Mouse (Mus musculus) mammary gland, adult 2 months (tissue): ENCODE results near the gene Gm21904. TPM values are rescaled to one million over a fixed set of nuclear protein-coding genes. Genes with fewer than 3 reads are reported as not detected.

ENCODE experiments used
- polyA plus RNA-seq: library from polyadenylated mRNA; depleted of rRNA; stranded (reverse); fragments of >200 nt; gene quantifications from 2 replicates; pipeline ENCODE4 v1.2.3, GENCODE M21; 2012; ENCODE audit warnings: low replicate concordance; rRNA removed

Gene Gm21904
- not detected in 2 replicates for polyA plus RNA-seq

GRCm38 (mm10) chrY:17846166-17846565 is at the start of gene Gm21904:
Gene Gm21904 (minus strand): TSS chrY:17846266.

DNA sequence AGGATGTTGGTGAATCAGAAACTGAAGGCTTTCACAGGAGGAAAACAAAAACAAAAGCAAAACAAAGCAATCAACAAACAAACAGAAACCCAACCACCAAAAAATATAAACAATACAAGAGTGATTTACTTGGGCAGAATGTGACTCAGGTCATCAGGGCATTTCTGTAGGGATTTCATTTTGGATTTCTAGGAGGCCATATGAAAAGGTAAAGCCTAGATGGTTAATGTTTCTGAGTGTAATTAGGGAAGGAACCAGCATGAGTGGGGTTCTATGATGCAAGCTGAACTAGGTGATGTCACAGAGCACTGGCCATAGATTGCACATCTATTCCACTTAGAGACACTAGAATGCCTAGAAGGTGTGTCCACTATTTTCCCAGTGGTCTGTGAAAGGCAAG is 28.4 kb upstream of the Gm21904 start, which contains the start of the genes Gm20772 and Gm20831:
Gene Gm20772 (plus strand): TSS at position 301 of the 400 bp plus-strand sequence.
Gene Gm20831 (plus strand): TSS at position 301 of the 400 bp plus-strand sequence.

Other genes starting within 250 kb of the Gm21904 start
- not detected in 2 replicates for gene Gm20772, start 28.5 kb upstream of the Gm21904 start, polyA plus RNA-seq
- gene Gm20831, start 28.5 kb upstream of the Gm21904 start, polyA plus RNA-seq = not detected in 2 replicates
- gene Srsy, start 91.1 kb upstream of the Gm21904 start, polyA plus RNA-seq = not detected in 2 replicates
- gene Gm21764, start 215.5 kb upstream of the Gm21904 start, polyA plus RNA-seq = not detected in 2 replicates
- not detected in 2 replicates for gene Ssty1, start 242.8 kb upstream of the Gm21904 start, polyA plus RNA-seq